Mouse (Mus musculus): Measurements from ENCODE around the gene Ube2g2. TPM values are rescaled to one million over a fixed set of nuclear protein-coding genes. Genes with fewer than 3 reads are reported as not detected.

The Ube2g2 gene
- total RNA-seq, 2 experiments from 2014 or later = 95.4 to 100.0 TPM

DNA sequence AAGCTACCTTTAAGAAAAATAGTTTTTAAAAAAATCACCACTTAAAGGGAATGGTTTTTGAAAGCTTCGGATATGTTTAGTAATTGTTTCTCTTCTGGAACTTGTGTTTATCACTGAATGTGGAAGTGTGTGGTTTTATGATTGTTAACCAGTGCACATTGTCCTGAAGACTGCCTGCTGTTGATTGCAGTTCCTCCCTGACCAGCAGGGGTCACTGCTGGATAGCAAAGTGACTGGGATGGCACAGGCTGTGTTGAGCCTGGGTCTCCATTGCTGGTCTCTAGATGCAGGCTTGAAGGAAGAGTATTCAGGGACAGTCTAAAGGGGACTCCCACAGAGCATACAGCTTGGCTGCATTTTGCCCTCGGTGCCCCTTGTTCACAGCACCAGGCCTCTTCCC lies 5.4 kb downstream of the Ube2g2 start:
- intact Hi-C loops (cut with DNase I) = loop anchor here (5.0 kb wide), 2 partner anchors 110 to 290 kb away; partner anchors contain the start of gene Fam207a
- no peak; the same call in 1 of the 2 replicates for TF ChIP-seq CTCF (IDR thresholded peaks at IDR 0.05)
- no peak overlapping the region for H3K4me3 ChIP-seq
- peak; percentile 85 for DNase-seq
- H3K27ac ChIP-seq = peak overlapping the region; percentile 9; the same call in 1 of the 2 replicates

DNA sequence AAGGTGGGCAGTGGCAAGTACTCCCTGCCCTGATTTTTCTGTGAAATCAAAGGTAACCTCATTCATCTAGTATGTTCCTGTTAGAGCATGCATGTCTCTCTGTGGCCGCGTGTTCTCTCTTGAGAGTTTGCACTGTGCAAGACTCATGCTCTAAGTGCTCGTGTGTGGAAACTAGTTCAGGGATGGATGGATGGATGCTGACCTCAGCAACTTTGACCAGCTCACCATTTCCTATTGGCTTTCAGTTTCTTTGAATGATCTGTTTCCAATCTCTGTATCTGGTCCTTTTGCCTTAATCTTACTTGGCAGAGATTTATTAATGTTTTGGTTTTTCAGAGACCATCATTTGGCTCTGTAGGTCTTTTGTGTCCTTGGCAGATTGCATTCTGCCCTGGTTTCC lies 7.1 kb downstream of the Ube2g2 start:
- intact Hi-C loops (cut with DNase I) = loop anchor here (2.0 to 5.0 kb wide), 3 partner anchors 112 to 288 kb away; partner anchors contain the start of gene Fam207a
- DNase-seq = no peak
- TF ChIP-seq CTCF (IDR thresholded peaks at IDR 0.05) = no peak

DNA sequence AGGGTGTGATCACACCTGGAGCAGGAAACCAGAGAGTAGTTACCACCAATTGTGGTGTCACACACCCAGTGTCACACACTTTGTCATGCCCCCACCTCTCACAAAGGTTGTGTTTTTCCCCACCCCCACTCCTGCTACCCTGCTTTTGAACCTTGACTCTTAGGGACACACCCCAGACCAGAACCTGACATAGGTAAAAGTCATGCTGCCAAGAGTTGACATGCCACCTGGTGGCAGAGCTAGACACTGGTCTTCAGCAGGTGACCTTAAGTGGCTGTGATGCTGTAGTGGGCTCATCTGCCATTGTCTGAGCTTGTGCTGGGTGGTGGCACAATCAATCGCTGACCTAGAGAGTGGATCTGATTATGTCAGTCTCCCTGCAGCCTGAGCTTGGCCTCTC lies 7.9 kb downstream of the Ube2g2 start:
- DNase-seq = no peak
- peak; percentile 24; the same call in 1 of the 2 replicates for TF ChIP-seq CTCF (IDR thresholded peaks at IDR 0.05)
- H3K27ac ChIP-seq = no peak overlapping the region
- intact Hi-C loops (cut with DNase I) = loop anchor here (2.0 to 5.0 kb wide), 3 partner anchors 113 to 287 kb away; partner anchors contain the start of gene Fam207a
- H3K4me3 ChIP-seq = no peak overlapping the region

More for the DNA sequence above, 7.1 kb downstream of the Ube2g2 start:
- no peak overlapping the region for H3K27ac ChIP-seq
- no peak overlapping the region for H3K4me3 ChIP-seq

DNA sequence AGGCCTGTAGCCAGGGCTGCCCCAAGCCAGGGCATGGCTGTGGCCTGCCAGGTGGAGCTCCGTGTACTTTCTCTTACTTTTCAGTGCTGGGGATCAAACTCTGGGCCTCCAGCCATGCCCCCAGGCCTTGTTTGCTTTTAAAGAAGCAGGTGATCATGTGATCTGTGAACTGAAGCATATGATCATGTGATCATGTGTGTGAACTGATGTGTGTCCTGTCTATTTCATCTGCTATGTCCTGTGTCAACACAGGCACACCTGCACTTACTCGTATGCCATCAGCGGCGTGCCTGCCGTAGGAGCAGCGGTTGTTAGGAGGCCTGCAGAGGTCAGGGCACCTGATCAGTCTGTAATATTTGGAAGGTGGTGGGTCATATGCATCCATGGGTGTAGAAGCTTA lies 11.9 kb downstream of the Ube2g2 start:
- no peak overlapping the region for H3K4me3 ChIP-seq
- peak overlapping the region; percentile 61 for H3K27ac ChIP-seq
- no peak for DNase-seq
- no peak for TF ChIP-seq CTCF (IDR thresholded peaks at IDR 0.05)
- intact Hi-C loops (cut with DNase I) = no loop called here

DNA sequence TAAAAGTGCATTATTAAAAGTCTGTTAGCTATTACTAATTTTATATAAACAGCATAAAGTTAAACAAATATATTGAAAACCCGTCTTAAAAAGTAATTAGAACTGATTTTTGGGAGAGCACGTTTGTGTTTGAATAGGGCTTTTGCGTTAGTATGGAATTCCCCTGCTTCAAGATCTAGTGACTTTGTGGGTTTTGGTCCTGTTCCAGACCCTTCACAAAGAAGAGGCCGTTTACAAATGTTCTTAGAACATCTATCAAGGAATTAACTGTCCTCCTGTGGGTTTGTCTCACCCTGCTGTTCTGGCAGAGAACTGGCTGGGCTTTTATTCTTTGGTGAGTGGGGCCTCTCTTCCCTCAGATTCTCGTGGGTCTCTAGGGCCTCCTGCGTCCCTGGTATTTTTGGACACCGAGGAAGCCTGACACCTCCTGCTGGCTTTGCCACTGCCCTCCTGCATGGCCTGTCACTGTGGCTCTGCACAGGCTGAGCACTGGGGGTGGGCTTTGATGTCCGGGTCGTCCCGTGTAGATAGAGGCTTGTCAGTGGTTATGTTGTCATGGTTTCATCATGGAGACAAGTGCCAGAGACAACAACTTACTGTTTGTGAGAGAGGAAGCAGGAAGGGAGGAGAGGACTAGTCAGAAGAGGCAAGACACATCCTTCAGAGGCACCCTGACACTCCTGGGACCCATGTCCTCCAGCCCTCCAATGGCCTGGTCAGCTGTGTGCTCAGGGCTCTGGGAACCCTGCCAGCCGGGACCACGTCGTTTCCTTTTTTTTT lies 12.6 kb downstream of the Ube2g2 start:
- Histone ChIP-seq H3K4me3 (peak overlapping the region; percentile 9; the same call in 1 of the 2 replicates), H3K27ac (peak overlapping the region; percentile 61)
- TF ChIP-seq CTCF (IDR thresholded peaks at IDR 0.05) = no peak
- intact Hi-C loops (cut with DNase I) = no loop called here
- no peak for DNase-seq

DNA sequence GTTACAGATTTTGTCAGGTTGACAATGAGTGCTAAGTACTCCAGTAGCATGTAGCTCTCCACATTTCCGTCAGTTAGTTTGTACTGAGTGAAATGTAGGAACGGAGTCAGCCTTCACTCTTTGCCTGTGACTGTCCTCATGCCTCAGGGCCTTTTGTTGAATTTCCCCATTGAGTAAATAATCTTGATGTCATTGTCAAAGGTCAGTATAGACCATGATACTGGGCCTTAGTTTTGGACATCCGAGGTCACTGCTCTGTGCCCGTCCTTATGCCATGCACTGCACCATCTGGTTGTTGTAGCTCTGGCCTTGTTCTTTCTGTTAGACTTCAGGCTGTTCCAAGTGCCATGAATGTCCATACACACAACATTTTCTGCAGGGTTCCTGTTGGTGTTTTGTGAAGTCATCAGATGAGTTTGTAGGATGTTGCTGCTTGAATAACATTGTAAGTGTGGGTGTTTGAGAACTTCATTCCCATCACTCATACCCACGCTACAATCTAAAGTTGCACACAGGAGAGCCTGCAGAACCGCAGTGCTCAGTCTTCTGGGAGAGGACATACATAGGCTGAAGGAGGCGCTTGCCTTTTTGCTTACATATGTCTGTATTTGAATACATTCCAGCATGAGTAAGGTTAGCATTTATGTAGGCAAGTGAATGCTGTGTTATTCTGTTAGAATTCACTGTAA lies 14.3 kb downstream of the Ube2g2 start:
- Histone ChIP-seq H3K4me3 (no peak overlapping the region), H3K27ac (no peak overlapping the region)
- DNase-seq = no peak
- TF ChIP-seq CTCF (IDR thresholded peaks at IDR 0.05) = no peak
- intact Hi-C loops (cut with DNase I) = no loop called here

DNA sequence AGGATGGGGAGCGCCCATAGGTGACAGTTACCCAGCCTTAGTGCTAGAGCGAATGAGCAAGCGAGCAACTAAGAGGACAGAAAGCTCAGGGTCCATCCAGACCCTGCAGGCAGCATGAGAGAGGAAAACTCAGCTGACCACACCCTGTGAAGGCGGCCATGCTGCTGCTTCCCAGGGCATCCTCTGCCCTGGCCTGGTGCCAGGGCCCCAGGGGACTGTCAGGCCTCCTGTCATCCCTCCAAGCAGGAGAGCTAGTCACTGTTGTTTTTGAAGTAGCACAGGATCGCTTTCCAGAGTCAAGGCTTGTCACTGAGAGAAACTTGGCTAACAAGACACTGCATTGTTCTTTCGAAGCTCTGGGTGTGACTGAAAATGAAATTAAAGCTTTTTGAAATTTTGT lies 16.9 kb downstream of the Ube2g2 start:
- no peak for DNase-seq
- intact Hi-C loops (cut with DNase I) = no loop called here
- Histone ChIP-seq H3K27ac (peak overlapping the region; percentile 49), H3K4me3 (no peak overlapping the region)
- TF ChIP-seq CTCF (IDR thresholded peaks at IDR 0.05) = no peak

DNA sequence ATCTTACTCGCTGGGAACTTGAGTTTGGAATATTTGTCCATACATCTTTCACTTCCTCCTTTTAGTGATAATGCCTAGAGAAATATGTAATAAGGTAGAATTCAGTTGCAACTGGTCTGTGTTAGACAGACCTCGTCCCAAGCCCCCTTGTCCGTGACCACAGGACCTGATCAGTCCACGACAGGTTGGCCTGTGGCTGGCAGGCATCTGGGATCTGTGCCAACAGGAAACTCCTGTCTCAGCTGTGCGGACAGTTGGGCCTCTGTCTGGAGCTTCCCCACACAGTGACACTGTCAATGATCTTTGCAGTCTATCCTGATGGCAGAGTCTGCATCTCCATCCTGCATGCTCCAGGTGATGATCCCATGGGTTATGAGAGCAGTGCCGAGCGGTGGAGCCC lies 21.1 kb downstream of the Ube2g2 start:
- TF ChIP-seq CTCF (IDR thresholded peaks at IDR 0.05) = no peak
- intact Hi-C loops (cut with DNase I) = no loop called here
- Histone ChIP-seq H3K4me3 (no peak overlapping the region), H3K27ac (no peak overlapping the region)
- DNase-seq = no peak

DNA sequence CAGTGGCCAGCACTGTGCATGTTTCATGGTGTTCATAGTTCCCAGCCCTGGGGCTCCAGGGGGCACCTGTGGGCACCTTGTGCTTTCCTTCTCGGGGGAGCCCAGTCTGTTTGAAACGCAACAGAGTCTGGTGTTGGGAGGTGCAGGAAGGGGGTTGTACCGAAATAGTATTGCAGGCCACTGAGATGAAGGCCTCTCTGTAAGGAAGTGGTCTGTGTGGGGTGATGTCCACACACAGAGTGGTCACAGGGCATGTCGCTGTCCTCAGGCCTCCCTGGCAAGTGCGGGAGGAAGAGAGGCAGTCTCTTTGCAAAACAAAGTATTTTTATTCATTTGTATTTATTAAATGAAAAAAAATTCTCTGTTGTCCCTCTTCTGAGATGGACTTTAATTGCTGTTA lies 23.5 kb downstream of the Ube2g2 start:
- Histone ChIP-seq H3K4me3 (no peak overlapping the region), H3K27ac (no peak overlapping the region)
- no peak for DNase-seq
- intact Hi-C loops (cut with DNase I) = no loop called here
- no peak for TF ChIP-seq CTCF (IDR thresholded peaks at IDR 0.05)

DNA sequence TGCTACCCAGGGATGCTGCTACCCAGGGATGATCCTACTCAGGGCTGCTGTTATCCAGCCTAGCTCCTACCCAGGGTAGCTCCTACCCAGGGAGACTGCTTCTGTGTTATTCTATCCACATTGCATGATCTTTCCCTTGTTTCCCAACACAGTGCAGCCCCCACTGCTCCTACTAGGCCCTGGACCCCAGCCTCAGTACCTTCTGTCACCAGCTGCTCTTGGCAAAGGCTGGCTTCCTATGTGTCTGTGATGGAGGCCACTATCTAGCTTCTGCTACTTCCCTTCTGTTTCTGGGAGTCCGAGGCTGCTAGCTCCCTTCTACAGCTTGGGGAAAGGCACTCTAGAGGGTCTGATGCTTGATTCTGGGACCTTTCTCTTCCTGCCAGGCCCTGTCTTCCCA lies 25.4 kb downstream of the Ube2g2 start:
- intact Hi-C loops (cut with DNase I) = no loop called here
- DNase-seq = no peak
- no peak overlapping the region for H3K27ac ChIP-seq
- no peak overlapping the region for H3K4me3 ChIP-seq
- TF ChIP-seq CTCF (IDR thresholded peaks at IDR 0.05) = no peak

DNA sequence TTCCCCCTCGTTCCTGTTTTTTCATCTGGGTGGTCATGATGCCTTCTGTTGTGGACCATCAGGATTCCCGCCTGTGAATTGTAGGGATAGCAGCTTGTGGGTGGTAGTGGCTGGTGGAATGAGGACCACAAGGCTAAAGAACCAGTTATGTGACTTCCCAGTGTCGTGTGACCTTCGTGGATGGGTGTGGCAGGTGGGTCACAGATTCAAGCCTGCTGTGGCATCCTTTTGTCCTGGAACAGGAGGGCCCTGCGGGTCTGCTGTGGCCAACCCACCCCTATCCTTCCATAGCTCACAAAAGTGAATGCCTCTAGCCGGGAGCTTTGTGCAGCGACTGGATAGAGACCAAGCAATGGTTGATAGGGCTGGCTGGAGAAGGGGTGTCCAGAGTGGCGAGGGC lies 25.8 kb downstream of the Ube2g2 start:
- DNase-seq = no peak
- Histone ChIP-seq H3K4me3 (no peak overlapping the region), H3K27ac (no peak overlapping the region)
- intact Hi-C loops (cut with DNase I) = no loop called here
- no peak for TF ChIP-seq CTCF (IDR thresholded peaks at IDR 0.05)

DNA sequence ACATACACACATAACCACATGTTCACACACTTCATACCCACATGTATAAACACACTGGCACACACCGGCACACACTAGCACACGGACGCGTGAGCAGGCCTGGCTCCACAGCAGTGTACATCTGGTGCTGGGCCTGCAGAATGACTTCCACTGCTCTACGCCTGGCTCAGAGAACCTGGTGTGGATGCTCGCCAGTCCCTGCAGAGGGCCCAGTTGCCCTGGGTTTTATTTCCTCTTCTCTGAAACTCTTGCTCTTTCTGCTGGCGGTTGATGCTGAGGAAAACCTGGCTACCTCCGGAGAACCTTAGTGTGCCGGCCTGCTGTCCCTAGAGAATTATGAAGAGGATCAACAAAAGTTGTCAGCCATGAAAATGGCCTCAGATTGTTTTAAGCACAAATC lies 30.0 kb downstream of the Ube2g2 start:
- Histone ChIP-seq H3K27ac (no peak overlapping the region), H3K4me3 (no peak overlapping the region)
- no peak for TF ChIP-seq CTCF (IDR thresholded peaks at IDR 0.05)
- no peak for DNase-seq
- intact Hi-C loops (cut with DNase I) = no loop called here

DNA sequence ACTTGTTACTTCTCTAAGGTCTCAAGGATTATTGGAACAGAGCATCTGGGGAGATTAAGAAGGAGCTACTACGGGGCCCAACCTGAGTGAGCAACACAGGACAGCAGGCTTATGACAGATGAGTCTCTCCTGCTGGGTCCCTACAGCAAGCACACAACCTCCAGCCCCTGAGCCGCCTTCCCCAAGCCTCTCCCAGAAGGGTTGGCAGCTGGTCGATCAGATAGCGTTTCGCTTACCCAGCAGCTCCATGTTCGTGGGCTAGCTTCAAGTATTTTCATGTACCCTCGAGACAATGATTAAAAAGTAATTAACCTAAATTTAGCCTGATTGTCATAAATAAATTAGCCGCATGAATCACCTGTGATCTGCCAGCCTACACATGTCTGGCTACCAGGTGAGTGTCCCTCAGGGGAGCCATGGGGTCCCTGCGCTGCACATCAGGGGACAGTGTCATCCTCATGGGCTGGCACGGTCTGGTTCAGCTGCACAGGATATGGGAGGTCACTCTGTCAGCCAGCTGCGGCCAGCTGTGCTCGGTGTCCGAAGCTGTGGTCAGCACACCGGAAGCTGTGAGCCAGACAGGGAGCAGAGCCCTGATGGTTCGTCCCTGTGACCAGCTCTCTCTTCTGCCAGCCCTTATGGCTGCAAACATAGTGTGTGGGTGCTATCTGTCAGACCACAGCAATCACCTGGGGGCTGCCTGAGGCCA lies 36.4 kb downstream of the Ube2g2 start:
- no peak overlapping the region for H3K4me3 ChIP-seq
- DNase-seq = no peak
- no peak overlapping the region for H3K27ac ChIP-seq
- intact Hi-C loops (cut with DNase I) = no loop called here
- no peak for TF ChIP-seq CTCF (IDR thresholded peaks at IDR 0.05)

Measured in gastrocnemius, adult 2 months (tissue).